Mouse (Mus musculus): ENCODE results near the gene Fam189b.

The Fam189b gene

GRCm38 (mm10) chr3:89206079-89206478, 23.1 kb downstream of the Fam189b start:
- 90% methylated on average over 7 of the region's 7 CpGs for WGBS

- WGBS: 92% methylated on average over 2 of the region's 2 CpGs
Measured at GRCm38 (mm10) chr3:89206695-89207094, 23.8 kb downstream of the Fam189b start.

GRCm38 (mm10) chr3:89208075-89208657, 25.2 kb downstream of the Fam189b start:
- 91% methylated on average over 13 of the region's 13 CpGs for WGBS

GRCm38 (mm10) chr3:89208736-89209135, 25.8 kb downstream of the Fam189b start:
- 87% methylated on average over 6 of the region's 6 CpGs for WGBS

GRCm38 (mm10) chr3:89209731-89210130, 26.8 kb downstream of the Fam189b start:
- 83% methylated on average over 7 of the region's 7 CpGs for WGBS

GRCm38 (mm10) chr3:89210162-89210561, 27.2 kb downstream of the Fam189b start:
- 62% methylated on average over 13 of the region's 13 CpGs for WGBS

GRCm38 (mm10) chr3:89210731-89211130, 27.8 kb downstream of the Fam189b start:
- WGBS: 28% methylated on average over 7 of the region's 7 CpGs

- under 1% methylated on average over 69 of the region's 69 CpGs for WGBS
Measured at GRCm38 (mm10) chr3:89213803-89214530, 31.0 kb downstream of the Fam189b start.

GRCm38 (mm10) chr3:89214681-89215411, 31.9 kb downstream of the Fam189b start, which contains the start of gene Thbs3:
Gene Thbs3, plus strand, starts transcription at chr3:89215180.
- 3% methylated on average over 19 of the region's 19 CpGs for WGBS

- 1% methylated on average over 6 of the region's 6 CpGs for WGBS
Measured at GRCm38 (mm10) chr3:89215853-89216252, 32.9 kb downstream of the Fam189b start.

GRCm38 (mm10) chr3:89216407-89216806, 33.5 kb downstream of the Fam189b start:
- 67% methylated on average over 7 of the region's 7 CpGs for WGBS

GRCm38 (mm10) chr3:89218271-89218670, 35.3 kb downstream of the Fam189b start:
- 60% methylated on average over 1 of the region's 1 CpGs for WGBS

GRCm38 (mm10) chr3:89219546-89219945, 36.6 kb downstream of the Fam189b start:
- WGBS: 58% methylated on average over 8 of the region's 8 CpGs

- WGBS: 57% methylated on average over 5 of the region's 5 CpGs
Measured at GRCm38 (mm10) chr3:89221167-89221566, 38.2 kb downstream of the Fam189b start.

GRCm38 (mm10) chr3:89224796-89225195, 41.9 kb downstream of the Fam189b start:
- WGBS: 47% methylated on average over 11 of the region's 11 CpGs

GRCm38 (mm10) chr3:89225321-89225815, 42.4 kb downstream of the Fam189b start:
- WGBS: 52% methylated on average over 12 of the region's 12 CpGs

GRCm38 (mm10) chr3:89225918-89226317, 43.0 kb downstream of the Fam189b start:
- WGBS: 52% methylated on average over 4 of the region's 4 CpGs

- WGBS: 39% methylated on average over 11 of the region's 11 CpGs
Measured at GRCm38 (mm10) chr3:89226361-89226760, 43.4 kb downstream of the Fam189b start.

GRCm38 (mm10) chr3:89226900-89227299, 44.0 kb downstream of the Fam189b start, which contains the start of gene Mtx1:
Gene Mtx1, minus strand, starts transcription at chr3:89227088.
- WGBS: 7% methylated on average over 20 of the region's 21 CpGs

GRCm38 (mm10) chr3:89227307-89228179, 44.6 kb downstream of the Fam189b start:
- WGBS: 9% methylated on average over 41 of the region's 41 CpGs

- under 1% methylated on average over 20 of the region's 20 CpGs for WGBS
Measured at GRCm38 (mm10) chr3:89228180-89228549, 45.2 kb downstream of the Fam189b start.

All from cerebral cortex, adult 2 months (tissue).